Mouse (Mus musculus) brain, embryonic 18.5 days (tissue): ENCODE data around the gene Zfp827.

Experiments used
- DNase-seq: peaks from one replicate; pipeline ENCODE4 v3.0.0-alpha.2; 2012; ENCODE audit warnings: low read depth, low spot score

Gene Zfp827

GRCm38 (mm10) chr8:79060013-79060609, 31.9 kb downstream of the Zfp827 start:
- DNase-seq: no peak

DNA sequence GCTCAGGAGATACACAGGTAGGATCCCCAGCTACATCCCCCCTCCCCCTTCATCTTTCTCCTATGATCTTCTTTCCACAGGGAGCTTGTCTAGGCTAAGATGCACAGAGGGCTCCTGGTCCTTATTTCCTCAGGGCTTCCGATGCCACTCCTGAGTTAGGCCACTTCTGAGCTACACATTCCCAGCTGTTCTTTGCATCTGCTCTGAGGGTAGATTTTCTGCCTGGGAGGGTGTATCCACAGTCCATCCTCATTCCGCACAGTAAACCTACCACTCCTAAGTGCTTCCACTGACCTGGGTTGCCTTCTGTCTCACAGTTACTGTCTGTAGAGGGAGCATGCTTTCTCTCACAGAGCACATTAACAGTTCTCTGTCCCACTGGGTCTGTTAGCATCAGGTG, 37.7 kb downstream of the Zfp827 start:
- no peak for DNase-seq

DNA sequence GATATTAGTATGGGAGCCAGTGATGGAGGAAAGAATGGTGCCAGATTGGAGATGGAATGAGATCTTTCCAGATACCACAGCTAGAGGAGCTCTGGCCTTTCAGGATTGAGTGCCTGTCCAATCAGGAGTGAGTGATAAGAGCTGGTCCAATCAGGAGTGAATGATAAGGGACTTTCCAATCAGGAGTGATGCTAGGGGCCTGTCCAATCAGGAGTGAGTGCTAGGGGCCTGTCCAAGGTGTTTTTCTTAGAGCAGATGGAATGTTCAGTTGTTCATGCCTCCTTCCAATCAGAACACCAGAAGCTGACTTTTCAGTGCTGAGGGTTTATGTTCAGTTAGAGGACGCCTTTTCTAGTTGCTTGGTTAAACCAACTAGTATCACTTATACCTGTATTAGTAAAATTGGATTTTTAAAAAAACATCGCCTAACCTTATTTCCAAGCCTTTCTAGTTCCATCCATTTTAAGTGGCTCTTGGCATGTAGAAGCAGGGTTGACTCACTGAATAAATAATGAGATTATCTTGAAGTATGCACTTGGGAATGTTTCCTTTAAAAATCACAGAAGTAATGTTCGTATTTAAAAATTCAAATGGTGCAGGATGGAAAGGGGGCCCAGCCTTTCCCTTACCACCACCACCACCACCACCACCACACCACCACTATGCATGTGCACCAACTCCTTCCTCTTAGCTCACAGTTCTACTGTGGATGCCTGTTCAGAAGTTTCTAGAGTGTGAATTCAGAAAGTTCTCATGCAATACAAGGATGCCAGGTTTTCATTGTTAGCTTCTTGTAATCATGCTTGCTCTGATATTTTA, 39.8 kb downstream of the Zfp827 start:
- DNase-seq: no peak

DNA sequence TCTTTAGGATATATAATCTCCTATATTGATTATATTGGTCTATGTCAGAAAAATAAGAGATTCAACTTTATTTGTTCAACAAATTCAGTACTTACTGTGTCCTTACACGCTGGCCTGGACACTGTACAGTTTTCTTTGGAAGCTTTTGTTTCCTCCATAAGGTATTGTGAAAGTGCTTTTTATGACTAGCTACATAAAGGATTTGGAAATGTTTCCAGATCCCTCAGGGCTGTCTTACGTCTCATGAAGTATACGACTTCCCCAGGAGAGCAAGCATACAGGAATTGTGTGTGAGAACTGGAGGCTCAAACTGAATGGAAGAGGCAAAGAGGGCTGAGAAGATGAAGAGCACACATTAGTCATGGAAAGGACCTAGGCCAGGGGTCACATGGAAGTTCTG, 45.1 kb downstream of the Zfp827 start:
- no peak for DNase-seq

DNA sequence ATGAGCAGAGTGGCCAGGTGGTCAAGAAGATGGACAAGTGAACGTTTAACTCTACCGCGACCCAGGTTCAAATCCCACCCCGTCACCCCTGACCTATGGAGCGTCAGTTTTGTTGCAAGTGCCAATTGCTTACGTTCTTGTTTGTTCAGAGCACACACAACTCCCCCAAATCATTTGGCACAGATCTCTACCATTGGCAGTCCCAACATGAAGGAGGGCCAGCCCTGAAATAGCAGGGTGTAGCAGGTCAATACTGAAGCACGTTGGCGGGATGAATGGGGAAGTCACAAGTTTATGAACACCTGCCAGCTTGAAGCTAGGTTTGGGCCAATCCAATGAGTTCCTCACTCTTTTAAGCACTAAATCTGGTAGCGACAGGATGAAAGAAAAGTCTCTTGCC, 46.7 kb downstream of the Zfp827 start:
- no peak for DNase-seq

GRCm38 (mm10) chr8:79077256-79077655, 49.0 kb downstream of the Zfp827 start:
- DNase-seq: no peak

DNA sequence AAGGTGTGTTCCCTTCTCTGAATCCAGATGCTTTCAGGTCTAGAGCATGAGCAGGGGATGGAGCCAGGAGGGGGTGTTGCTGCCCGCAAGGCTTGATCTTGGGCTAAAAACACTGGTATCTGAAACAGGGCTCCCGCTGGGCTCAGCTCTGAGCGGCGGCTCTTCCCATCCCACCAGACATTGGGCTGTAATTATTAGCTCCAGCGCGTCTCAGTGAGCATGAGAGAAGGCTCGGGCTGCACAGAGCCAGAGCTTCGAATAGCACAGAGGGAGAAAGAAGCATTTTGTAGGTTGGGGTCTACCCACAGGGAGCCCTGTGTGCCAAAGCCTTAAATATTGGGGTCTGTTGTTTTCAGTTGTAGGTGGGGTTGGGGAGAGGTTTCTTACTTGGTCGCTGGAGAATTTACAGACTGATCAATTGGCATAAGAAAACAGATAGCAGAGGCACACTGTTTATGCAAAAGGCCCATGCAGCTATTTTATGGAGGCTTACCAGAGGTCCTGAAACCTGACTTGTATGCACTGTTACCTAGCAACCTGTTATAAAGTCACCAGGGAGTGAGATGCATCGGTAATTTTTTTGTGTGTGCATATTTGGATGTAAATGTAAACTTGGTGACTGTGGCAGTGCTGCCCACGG, 50.4 kb downstream of the Zfp827 start:
- DNase-seq: no peak

DNA sequence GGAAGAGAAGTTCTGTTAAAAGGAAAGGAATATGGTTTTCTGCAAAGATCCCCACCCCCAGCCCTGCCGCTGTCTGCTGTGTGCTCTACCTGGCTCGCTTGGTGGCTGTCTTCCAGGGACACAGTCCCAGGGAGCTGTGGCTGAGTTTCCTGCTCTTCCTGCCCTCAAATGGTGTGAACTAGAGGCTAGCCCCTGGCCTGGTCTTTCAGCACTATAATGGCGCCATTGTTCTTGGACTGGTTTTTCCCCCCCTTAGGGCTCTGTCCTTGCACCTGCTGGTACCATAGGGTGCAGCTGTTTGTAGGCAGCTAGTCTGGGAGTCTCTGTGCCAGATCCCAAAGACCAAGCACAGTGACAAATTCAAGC, 50.9 kb downstream of the Zfp827 start:
- no peak for DNase-seq

GRCm38 (mm10) chr8:79080096-79080739, 52.0 kb downstream of the Zfp827 start:
- no peak for DNase-seq

GRCm38 (mm10) chr8:79081333-79081732, 53.1 kb downstream of the Zfp827 start:
- no peak for DNase-seq

DNA sequence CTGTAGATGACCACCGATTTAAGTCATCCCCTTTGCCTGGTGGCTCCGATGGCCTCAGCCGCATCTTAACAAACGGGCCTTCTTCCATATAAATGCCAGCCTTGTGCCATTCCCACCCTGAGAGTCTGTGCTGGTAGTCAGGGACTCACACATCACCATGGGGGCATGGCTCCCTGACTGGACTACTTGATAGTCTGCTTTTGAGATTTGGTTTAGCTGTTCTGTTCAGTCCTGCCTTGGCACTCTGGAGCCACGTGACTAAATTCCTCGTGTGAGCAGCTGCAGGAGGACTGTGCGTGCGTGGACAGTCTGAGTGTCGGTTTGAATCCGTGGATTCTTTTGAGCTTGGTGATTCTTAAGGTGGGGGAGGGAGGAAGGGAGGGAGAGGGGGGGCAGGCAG, 53.7 kb downstream of the Zfp827 start:
- no peak for DNase-seq

DNA sequence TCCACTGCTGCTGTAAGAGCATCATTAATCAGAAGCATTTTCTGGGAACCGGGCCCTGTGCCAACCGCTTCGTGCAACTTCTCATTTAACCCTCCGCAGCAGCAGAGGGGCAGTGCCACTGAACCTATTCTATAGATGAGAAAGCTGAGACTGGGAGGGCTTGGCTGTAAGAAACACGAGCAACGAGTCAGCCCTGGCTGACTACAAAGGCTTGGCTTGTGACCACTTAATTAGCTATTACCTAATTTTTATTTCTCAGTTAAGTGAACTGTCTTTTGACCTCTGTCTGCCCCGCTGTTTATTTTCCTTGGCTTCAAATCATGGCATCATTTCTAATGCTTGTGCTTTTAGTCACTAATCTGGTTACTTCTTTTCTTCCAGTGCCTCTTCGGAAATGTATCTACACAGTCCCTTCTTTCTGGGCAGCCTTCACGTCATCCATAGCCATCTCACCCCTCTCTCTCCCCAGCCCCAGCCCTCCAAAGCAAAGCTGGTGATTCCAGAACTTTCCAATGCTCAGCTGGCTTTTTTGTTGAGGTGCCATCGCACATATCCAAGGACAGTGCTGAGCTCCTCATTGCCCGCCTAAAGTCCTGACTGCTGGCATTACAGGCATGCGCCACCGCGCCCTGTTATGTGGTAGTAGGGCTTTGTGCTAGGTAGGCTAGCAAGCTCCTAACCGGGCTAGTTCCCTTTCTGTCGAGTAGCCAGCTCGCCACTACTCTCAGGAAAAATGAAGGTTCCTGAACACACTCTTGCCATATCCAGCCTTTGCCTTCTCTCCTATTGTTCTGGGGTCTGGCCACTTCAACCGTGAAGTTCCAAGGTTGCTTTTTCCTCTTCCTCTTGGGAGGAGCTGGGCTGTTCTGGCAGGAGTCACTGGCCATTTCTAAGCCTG, 55.5 kb downstream of the Zfp827 start:
- DNase-seq: no peak

DNA sequence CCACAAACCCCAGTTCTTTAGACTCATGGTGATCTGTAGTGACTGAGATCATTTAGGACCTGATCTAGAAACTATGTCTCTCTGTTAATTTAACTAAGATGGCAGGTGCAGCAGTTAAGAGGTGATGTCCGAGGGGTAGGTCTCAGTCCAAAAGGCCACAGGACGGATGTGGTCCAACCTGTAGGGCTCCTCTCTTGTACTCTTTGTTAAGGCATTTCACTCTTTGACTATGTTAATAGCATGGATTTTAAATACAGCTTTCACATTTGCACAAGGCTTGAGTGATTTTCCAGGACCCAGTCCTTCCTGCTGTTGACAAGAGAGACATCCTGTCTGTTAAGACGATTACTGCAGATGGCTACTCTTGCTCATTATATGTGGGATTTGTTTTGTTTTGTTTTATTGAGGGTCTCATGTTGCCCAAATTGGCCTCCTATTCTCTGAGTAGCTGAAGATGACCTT, 56.2 kb downstream of the Zfp827 start:
- DNase-seq: no peak

- DNase-seq: no peak
Measured at GRCm38 (mm10) chr8:79094422-79094821, 66.2 kb downstream of the Zfp827 start.

DNA sequence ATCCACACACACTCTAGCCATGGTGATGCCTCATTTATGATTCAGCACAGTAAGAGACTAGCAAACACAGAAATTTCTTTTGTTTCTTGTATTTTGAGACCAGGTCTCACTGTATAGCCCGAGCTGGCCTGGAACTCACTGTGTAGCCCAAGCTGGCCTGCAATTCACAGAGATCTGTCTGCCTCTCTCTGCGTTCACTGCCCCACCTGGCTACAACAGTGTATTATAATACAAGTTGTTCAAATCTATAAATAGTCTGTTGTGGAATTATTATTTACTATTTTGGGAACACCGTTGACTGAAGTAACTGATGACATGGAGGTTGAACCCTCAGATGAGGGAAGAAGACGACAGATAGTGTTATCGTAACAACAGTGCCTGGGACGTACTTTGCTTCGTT, 66.9 kb downstream of the Zfp827 start:
- no peak for DNase-seq

DNA sequence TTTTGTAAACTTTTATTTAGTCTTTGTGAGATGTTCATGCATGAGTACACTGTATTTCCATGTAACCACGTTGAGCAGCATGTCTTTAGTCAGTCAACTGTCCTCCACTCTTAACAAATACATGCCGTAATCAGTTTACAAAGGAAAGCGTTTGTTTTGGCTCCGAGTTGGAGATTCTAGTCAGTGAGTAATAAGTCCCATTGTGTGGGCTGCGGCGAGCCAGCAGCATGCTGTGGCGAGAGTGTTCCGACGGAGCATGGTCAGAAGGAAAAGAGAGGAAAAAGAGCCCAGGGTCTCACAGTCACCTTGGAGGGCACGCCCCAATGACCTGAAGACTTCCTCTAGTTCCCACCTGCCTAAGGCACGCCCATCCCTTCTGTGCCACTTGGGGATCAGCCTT, 68.7 kb downstream of the Zfp827 start:
- no peak for DNase-seq

DNA sequence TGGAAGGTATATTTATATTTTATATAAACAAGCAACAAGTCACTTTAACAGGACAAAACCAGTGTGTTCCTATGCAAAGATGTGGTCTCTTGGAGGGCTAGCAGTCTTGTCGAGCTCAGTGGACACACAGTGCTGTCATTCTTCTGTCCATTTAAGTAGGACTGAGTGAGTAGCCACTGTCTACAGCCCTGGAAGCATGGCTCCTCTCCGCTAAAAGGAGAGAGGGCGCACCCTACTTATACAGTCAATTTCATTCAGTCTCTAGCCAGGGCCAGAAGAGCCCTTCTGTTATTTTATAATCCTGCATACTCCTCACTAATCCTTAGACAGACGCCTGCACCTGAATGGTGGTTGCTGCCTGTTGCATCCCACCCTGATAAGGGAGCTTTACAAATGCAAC, 74.5 kb downstream of the Zfp827 start:
- DNase-seq: no peak

- no peak for DNase-seq
Measured at GRCm38 (mm10) chr8:79103185-79103878, 75.1 kb downstream of the Zfp827 start.

GRCm38 (mm10) chr8:79103923-79104580, 75.8 kb downstream of the Zfp827 start:
- DNase-seq: no peak

DNA sequence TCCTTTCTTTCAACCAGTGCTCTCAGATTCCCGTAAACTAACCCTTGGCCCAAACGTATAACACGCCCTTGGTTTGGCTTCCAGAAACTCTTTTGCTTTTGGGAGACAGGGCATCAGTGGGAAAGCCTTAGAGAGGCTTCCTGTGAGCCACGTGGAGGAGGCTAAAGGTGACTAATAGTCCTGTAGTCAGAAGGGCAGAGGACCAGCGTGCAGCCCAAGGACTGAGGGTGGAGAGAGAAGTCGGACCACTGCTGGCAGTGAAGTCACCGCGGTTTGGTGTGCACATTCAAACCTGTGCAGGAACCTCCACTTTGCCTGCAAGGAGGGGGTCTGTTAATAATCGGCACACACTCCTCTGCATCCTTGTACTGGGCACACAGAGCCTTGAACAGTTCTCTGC, 76.4 kb downstream of the Zfp827 start:
- no peak for DNase-seq
